1 mouse cellular context compared by ENCODE assay signal in the genomic region with DNA sequence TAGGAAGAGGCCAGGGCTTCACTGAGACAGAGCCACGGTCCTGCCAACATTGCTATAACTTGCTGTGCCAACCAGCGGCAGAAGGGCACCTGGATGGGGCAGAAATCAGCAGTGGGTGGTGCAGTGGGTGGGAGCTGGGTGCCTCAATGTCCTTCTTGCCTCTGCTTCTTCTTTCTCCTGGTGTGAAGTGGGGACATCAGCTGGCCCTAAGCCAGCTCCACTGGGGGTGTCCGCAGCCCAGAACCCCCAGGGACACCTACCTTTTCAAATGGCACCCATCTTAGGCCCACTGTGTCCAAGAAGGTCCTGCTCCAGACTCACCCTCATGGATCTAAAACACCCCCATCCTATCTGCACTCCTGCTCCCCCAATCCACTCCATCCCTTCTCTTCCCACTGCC.
TF ChIP-seq lines count a peak whose summit lies in the region.

No protein-coding gene starts in this region.

TF ChIP-seq in myocyte, 11 proteins besides CTCF, POLR2A, EP300 and RAD21 (continued from another document):
- TF ChIP-seq USF1 (IDR thresholded peaks at IDR 0.05; ENCODE audit: low read depth) (no peak), REST (IDR thresholded peaks at IDR 0.05; ENCODE audit: insufficient read depth, insufficient read length) (no peak)
